Mouse (Mus musculus) MN1 (cell line): ENCODE measurements around the gene Tnrc6c.
A peak's percentile ranks its signal among the peaks of the same experiment; 100 is the strongest.

Source experiments
- DNase-seq: peaks from one replicate; pipeline ENCODE4 v3.0.0-alpha.2; 2016; ENCODE audit warnings: low spot score

Gene Tnrc6c

DNA sequence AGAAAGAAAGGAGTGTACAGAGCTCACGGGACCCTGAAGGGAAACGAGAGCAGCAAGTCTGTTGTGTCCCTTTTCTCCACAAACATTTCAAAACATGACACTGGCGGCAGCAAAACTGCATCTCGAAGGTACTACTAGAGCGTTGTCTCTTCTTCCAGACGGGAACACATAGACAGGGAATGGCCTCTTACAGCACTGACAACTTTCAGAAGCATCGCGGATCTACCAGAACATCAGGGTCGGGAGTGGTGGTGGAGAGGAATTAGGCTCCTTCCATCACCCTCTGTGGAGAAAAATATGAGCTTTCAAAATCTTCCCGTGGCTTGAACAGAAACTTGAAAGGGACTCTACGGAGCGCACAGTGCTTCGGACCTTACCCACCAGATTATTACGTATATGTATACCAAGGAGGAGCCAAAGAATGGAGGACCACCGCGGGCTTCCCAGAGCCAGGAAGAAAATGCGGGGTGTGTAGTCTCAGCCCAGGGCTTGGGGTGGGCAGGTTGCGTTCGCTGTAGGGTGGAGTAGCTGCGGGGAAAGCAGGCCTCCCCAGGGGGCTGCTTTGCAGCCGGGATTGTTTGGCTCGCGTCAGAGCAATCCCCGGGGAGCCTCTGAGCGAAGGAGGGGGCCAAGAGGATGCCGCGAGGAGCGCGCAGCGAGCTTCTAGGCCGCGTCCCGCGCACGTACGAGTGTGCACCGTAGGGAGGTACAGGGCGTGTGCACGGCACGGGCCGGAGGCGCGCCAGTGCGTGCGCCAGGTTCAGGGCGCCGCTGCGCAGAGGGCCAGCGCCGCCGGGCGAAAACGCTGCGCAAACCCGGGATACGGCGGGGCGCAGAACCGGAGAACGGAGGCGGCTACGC, at the start of gene Tnrc6c:
Tnrc6c (plus strand) TSS at position 799 of the 861 bp plus-strand sequence.
- peak; percentile 85 for DNase-seq

- peak; percentile 44 for DNase-seq
These were observed 48.0 kb upstream of the Tnrc6c start for GRCm38 (mm10) chr11:117606137-117606536.

DNA sequence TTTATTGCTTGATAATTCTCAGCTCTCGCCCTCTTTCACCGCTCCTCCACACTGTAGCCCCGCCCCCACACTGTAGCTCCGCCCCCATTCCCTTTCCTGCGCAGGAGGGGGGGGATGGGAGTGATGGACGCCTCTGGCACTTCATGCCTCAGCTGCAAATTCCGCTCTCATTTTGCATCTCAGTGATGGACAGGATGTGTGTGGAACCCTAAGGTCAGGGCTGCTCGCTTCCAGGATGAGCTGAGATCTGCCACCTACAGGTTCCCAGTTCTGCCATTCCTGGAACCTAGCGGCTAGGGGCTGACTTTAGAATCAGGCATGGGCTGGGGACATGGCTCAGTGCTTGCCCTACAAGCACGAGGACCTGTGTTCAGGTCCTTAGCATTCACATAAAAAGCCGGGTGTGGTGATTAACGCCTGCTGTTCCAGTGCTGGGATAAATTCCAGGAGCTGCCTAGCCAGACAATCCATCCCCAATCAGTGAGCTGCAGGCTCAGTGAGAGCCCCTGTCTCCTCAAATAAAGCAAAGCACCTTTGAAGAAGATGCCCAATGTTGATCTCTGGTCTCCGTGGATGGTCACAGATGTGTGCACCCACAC, 47.4 kb upstream of the Tnrc6c start:
- peak; percentile 64 for DNase-seq

DNA sequence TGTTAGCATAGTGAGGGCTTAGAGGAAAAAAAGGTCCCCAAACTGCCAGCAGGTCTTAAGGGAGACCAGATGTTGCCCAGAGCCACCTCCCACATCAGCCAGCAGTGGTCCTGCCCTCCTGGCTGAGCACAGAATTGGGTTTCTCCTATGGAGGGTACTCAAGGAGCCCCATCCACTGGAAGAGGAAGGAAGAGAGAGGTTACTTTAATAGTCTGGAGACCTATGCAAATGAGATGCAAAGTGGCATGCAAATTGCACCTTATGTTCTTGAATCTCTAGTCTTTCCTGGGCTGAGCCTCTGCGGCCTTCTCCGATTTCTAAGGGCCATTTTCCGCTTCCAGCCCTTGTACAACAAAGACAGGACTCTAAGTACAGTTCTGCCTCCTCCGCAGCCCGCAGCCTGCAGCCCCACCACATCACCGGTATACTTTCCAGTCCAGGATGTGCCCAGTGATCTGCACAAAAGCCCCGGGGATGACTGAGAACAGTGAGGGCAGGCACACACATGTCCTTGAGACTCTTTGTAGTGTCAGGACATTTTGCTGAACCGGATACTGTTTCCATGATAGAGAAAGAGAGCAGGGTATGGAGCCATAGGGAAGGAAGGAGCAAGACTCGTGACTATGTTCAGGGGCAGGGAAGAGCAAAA, 45.8 kb upstream of the Tnrc6c start:
- DNase-seq, result no peak

DNA sequence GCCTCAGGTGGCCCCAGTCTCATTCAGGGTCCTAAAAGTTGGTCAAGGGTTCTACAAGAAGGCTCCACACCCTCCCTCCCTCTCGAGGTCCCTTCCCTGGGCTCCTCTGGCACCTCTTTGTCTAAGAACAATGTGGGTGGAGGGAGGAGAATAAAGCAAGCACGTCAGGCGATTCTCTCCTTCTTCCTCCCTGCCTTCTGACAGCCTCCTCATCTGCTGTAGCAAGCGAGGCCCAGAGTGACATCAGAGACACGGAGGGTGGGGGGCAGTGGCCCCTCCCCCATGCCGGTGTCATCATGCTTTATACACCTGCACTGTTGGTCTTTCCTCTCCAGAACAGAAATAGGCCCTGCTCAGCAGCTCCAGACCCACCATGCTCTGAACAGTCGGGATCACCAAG, 45.1 kb upstream of the Tnrc6c start:
- DNase-seq, result no peak

DNA sequence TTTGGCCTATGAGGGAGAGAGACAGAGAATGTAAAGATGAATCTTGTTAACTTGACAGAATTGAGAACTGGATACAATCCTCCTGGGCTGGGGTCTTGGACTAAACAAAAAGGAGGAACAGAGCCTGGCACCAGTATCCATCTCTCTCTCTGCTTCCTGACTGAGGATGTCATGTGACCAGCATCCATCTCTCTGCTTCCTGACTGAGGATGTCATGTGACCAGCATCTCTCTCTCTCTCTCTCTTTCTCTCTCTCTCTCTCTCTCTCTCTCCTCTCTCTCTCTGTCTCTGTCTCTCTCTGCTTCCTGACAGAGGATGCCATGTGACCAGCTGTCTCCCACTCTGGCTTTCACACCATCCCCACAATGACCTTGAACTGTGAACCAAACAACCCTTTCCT, 43.5 kb upstream of the Tnrc6c start:
- no peak for DNase-seq

GRCm38 (mm10) chr11:117611068-117611467, 43.0 kb upstream of the Tnrc6c start:
- peak; percentile 75 for DNase-seq

DNA sequence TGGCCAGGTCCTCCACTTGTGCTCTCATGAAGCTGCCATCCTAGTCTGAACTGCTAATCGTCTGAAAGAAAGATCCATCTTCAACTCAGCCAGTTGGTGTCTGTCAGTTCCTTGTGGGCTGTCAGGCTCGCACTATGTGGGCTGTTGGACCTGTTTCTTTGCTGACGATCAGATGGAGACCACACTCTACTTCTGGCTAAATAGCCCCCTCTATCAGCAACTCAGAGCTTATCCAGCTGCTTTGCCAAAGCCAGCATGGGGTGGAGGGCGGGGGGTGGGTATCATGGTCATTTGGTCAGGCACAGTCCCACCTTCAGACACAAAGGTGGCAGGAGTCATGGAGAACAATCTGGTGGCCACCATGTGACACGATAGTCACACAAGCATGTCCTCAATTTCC, 42.2 kb upstream of the Tnrc6c start:
- DNase-seq, result no peak

- no peak for DNase-seq
These were observed 41.2 kb upstream of the Tnrc6c start for GRCm38 (mm10) chr11:117612885-117613284.

DNA sequence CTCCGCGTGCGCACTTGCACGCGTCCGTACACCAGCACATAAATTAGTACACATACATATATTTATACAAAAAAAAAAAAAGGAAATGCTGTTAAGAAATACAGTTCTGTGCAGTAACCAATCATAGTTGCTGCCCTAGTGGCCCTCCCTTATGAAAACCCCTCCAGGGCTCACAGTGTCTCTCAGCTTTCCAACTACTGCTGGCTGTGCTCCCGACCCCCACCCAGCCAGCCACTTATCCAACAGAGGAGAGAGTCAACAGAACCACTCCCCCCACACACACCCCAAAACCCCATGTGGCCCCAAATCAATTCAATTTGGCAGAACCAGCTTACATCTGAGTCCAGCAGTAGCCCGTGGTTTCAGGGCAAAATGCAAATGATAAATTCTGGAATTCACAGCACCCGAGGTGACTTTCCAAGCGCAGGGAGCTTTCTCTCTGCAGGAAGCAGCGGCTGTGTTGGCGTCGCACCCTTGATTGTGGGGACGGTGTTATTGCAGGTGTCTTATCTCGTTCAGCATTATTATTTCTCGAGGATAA, 36.7 kb upstream of the Tnrc6c start:
- no peak for DNase-seq

DNA sequence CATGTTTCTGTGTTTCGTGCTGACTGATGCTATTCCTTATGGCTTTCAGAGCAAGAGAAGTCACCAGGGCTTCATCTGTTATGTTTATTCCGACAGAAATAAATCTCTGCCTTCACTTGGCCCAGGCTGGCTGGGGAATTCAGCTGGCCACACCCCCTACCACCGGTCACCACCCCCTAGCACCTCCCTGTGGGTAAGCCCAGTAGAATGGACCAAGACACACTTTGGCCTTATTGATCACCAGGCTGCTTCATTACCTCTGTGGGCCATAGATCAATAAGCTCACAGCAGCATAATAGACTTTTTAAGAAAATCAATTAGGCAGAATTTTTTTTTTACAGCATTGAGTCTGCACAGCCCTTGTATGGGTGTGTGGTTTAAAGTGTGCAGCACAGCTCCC, 35.9 kb upstream of the Tnrc6c start:
- no peak for DNase-seq

DNA sequence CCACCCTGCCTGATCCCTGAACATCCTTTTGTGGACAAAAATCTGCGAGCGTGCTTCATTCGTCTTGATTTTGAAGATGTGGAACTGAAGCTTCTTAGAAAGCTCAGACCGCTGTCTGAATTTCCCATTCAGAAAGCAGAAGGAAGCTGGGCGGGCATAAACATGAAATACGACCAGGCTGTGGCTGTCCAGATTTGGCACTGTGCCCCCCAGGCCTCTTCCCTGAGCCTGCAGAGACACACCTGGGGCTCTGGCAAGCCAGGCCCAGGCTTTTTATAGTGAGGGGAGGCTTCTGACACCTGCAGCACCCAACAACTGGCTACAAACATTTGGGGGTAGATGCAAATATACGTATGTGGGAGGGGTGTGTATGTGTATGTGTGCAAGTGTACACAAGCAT, 35.3 kb upstream of the Tnrc6c start:
- peak; percentile 22 for DNase-seq

GRCm38 (mm10) chr11:117619581-117619980, 34.5 kb upstream of the Tnrc6c start:
- no peak for DNase-seq

GRCm38 (mm10) chr11:117625196-117625595, 28.9 kb upstream of the Tnrc6c start:
- no peak for DNase-seq

GRCm38 (mm10) chr11:117626557-117626956, 27.5 kb upstream of the Tnrc6c start:
- peak; percentile 36 for DNase-seq

GRCm38 (mm10) chr11:117627060-117627562, 27.0 kb upstream of the Tnrc6c start:
- DNase-seq, result peak; percentile 86

- DNase-seq, result peak; percentile 73
These were observed 26.3 kb upstream of the Tnrc6c start for GRCm38 (mm10) chr11:117627746-117628311.

DNA sequence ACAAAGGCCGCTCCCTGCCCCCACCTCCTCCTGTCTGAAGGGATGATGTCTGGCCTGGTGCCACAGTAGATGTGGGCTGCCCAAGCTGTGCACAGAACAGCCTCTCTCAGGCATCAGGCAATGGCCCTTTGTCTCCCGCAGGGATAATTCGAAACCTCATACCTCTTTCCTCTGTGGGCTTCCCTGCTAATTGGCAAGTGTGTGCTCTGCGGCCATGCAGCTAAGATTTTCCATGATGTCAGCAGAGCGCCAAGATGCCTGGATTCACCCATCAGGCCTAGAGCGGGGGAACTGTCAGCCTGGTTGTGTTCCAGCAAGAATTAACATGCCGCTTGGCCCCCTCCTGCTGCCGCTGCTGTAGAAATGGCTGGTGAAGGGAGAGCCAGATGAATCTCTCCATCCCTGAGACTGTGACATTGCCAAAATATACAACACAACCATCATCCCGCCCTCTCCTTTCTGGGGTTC, 25.7 kb upstream of the Tnrc6c start:
- peak; percentile 90 for DNase-seq

DNA sequence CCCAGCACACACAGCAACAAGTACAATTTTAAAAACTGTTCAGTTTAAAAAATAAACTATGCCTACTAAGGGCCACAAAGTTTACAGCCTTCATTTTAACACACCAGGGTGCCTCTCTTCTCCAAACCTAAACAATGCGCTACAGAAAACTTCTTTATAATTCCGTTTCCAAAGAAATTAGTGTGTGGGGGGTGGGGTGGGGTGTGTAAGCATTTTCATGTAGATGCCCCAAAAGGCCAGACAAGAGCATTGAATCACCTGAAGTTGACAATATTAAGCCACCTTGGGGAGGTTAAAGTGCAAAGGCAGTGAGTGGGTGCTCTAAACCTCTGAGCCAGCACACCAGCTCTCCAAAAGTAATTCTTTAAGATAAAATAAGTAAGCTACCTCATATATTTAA, 24.2 kb upstream of the Tnrc6c start:
- no peak for DNase-seq

DNA sequence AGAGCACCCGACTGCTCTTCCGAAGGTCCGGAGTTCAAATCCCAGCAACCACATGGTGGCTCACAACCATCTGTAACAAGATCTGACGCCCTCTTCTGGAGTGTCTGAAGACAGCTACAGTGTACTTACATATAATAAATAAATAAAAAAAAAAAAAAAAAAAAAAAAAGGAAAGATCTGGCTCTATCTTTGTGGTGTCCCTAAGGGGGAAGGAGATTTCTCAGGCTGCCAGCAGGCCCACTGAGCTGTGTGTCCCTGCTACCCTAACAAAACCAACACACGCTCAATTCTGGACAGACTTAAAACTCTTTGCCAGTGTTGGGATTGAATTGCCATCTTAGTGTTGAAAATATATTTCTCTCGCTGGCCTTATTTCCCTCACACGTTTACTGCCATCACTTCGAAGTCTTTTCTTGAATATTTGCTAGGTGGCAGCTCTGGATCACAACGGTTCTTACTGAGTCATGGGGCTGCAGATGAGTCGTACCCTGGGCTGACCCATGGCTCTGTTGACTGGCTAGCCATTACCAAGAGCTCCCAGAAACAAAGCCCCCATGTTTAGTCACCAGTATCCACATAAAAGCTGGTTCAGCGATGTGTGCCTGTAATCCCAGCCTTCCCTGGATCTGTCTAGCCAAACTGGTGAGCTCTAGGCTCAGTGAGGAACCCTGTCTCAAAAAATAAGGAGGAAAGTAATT, 23.1 kb upstream of the Tnrc6c start:
- no peak for DNase-seq

- DNase-seq, result no peak
These were observed 20.8 kb upstream of the Tnrc6c start for GRCm38 (mm10) chr11:117633310-117633709.
